Mouse (Mus musculus): Measurements from ENCODE around the gene Hivep2.

The Hivep2 gene

GRCm38 (mm10) chr10:13973563-13974179 lies 7.8 kb downstream of the Hivep2 start:
- DNase-seq, result no peak

GRCm38 (mm10) chr10:13974472-13974871 lies 8.6 kb downstream of the Hivep2 start:
- no peak for DNase-seq

- DNase-seq, result no peak
These were observed 10.0 kb downstream of the Hivep2 start for GRCm38 (mm10) chr10:13975861-13976260.

GRCm38 (mm10) chr10:13976267-13976666 lies 10.4 kb downstream of the Hivep2 start:
- DNase-seq, result no peak

GRCm38 (mm10) chr10:13982271-13982670 lies 16.4 kb downstream of the Hivep2 start:
- no peak for DNase-seq

- peak; percentile 85 to 90 for DNase-seq
These were observed 17.0 kb downstream of the Hivep2 start for GRCm38 (mm10) chr10:13982769-13983381.

- DNase-seq, result peak; percentile 56 to 64
These were observed 17.8 kb downstream of the Hivep2 start for GRCm38 (mm10) chr10:13983631-13984030.

GRCm38 (mm10) chr10:13984233-13984632 lies 18.4 kb downstream of the Hivep2 start:
- DNase-seq, result no peak

GRCm38 (mm10) chr10:13986539-13986938 lies 20.7 kb downstream of the Hivep2 start:
- DNase-seq, result no peak

GRCm38 (mm10) chr10:13987336-13987735 lies 21.5 kb downstream of the Hivep2 start:
- no peak for DNase-seq

GRCm38 (mm10) chr10:13988280-13988679 lies 22.4 kb downstream of the Hivep2 start:
- DNase-seq, result peak; percentile 31 to 40

- no peak for DNase-seq
These were observed 22.9 kb downstream of the Hivep2 start for GRCm38 (mm10) chr10:13988757-13989156.

- DNase-seq, result no peak
These were observed 25.0 kb downstream of the Hivep2 start for GRCm38 (mm10) chr10:13990842-13991241.

GRCm38 (mm10) chr10:13993411-13993810 lies 27.5 kb downstream of the Hivep2 start:
- DNase-seq, result no peak

GRCm38 (mm10) chr10:13997336-13997735 lies 31.5 kb downstream of the Hivep2 start:
- no peak for DNase-seq

- DNase-seq, result no peak
These were observed 39.1 kb downstream of the Hivep2 start for GRCm38 (mm10) chr10:14004769-14005517.

- DNase-seq, result no peak
These were observed 43.8 kb downstream of the Hivep2 start for GRCm38 (mm10) chr10:14009721-14010120.

GRCm38 (mm10) chr10:14016287-14016970 lies 50.6 kb downstream of the Hivep2 start:
- no peak for DNase-seq

GRCm38 (mm10) chr10:14017338-14017737 lies 51.5 kb downstream of the Hivep2 start:
- DNase-seq, result no peak

GRCm38 (mm10) chr10:14017822-14018364 lies 52.0 kb downstream of the Hivep2 start:
- DNase-seq, result peak; percentile 27 to 50

- no peak for DNase-seq
These were observed 52.8 kb downstream of the Hivep2 start for GRCm38 (mm10) chr10:14018672-14019071.

GRCm38 (mm10) chr10:14019198-14019597 lies 53.3 kb downstream of the Hivep2 start:
- no peak for DNase-seq

GRCm38 (mm10) chr10:14020253-14020652 lies 54.4 kb downstream of the Hivep2 start:
- no peak for DNase-seq
